Mouse (Mus musculus) CD4-positive helper T cell, adult 2 months (primary cell): ENCODE data around the gene Dnaaf5.

Experiments
- DNase-seq: peaks from one replicate; pipeline ENCODE4 v3.0.0-alpha.2; 2012; ENCODE audit warnings: low read depth, missing footprints, low spot score

Dnaaf5 gene

DNA sequence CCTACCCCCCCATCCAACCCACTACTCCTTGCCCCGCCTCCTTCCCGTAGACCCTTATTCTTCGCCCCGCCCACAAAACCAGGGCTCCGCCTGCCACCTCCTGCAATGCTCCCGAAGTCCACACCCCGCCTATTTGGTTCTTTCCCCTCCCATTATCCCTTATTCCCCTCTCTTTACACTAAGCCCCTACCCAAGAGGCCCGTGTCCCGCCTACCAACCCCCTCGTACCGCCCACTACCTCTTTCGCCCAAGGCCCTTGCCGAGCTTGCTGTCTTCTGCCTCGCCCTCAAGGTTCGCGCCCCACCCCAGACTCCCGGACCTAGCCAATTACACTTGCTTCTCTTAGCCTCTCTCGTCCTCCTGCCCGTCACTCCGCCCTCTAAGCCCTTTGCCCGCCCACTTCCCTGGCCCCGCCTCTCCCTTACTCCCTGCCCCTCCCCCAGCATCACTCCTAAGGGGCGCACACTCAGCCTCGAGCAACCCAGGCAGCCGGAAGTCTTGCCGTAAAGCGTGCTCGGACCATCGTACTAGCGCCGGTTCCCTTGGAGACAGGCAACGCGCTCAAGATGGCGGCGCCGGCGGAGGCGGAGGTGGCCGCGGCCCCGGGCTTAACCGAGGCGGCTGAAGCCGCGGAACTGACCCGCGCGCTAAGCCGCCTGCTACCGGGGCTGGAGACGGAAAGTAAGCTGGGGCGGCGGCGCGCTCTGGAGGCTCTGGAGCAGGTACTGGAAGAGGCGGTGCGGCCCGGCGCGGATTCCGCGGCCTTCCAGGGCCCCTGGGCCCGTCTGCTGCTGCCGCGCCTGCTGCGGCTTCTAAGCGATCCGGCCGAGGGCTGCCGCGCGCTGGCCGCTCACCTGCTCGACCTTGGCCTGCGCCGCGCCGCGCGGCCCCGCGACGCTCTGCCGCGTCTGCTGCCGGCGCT lies at the start of gene Dnaaf5, which contains the start of gene Prkar1b:
Gene Dnaaf5 (plus strand): TSS at position 543 of the 922 bp plus-strand sequence.
Gene Prkar1b (minus strand): TSS at position 321 of the 922 bp plus-strand sequence.
- peak; percentile 100 for DNase-seq

DNA sequence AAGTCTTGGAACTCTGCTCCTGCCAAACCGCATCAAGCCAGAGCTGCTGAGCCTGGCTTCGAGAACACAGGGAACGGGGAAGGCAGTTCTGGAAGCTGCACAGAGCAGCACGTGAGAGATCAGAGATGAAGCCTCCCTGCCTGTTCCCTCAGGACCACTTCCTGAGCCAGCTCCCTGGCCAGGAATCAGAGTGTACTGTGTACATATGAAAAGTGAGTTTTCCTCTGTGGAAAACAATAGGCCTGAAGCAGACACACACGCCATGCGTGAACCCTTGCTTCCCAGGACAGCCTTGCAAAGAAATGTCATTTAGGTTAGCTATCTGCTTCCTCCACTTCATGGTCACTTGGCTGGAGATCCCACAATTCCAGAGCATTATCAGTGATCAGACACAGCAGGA lies 48.2 kb upstream of the Dnaaf5 start:
- DNase-seq = no peak

DNA sequence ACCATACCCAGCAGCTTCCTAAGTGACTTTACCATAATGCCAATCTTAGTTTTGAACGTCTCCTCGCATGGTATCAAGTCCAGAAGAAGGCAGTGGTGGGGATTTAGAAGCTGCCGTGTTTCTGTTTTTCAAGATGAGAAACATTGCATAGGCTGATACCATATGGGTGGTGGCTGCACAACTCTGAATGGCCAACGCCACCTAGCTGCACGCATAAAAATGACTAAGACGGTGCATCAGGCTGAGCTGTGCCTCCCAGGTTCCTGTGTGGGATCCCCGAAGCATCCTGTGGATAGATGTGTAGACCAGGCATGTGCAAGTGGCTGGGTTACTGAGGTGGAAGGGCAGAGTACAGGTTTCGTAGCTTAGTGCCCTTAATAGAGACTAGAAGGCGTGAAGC lies 42.2 kb upstream of the Dnaaf5 start:
- DNase-seq = no peak

- DNase-seq = no peak
Observed at GRCm38 (mm10) chr5:139110140-139110855, 39.7 kb upstream of the Dnaaf5 start.

- no peak for DNase-seq
Observed at GRCm38 (mm10) chr5:139111991-139112390, 38.0 kb upstream of the Dnaaf5 start.

- no peak for DNase-seq
Observed at GRCm38 (mm10) chr5:139112418-139112817, 37.6 kb upstream of the Dnaaf5 start.

DNA sequence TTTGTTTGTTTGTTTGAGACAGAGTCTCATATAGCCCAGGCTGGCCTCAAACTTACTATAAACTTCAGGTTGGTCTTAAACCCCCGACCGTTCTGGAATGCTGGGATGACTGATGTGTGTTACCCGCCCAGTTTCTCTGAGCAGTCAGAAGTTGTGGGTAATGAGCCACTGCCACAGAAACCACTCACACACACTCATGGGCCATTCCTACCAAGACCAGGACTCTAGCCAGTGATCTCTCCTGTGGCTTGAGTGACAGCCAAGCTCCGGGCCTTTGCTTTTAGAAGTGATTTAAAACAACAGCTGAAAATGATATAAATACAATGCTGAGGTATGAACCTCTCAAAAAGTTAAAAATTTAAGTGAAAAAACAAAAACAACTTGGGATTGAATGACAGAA lies 35.1 kb upstream of the Dnaaf5 start:
- DNase-seq = no peak

DNA sequence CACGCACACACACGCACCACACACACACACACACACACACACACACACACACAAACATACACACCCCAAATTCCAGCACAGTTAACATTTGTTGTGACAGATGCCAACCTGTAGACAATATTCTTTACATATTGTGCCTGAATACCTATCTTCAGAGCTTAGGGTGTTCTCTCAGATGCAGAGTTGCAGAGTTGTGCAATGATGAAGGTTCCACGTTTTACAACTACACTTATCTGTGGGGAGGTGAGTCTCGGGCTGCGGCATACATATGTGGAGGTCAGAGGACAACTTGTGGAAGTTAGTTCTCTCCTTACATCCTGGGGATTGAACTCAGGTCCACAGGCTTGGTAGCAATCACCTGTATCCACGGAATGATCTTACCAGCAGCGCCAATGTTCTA lies 34.5 kb upstream of the Dnaaf5 start:
- DNase-seq = no peak

GRCm38 (mm10) chr5:139118139-139118960 lies 31.7 kb upstream of the Dnaaf5 start:
- no peak for DNase-seq

- no peak for DNase-seq
Observed at GRCm38 (mm10) chr5:139118961-139119276, 31.1 kb upstream of the Dnaaf5 start.

DNA sequence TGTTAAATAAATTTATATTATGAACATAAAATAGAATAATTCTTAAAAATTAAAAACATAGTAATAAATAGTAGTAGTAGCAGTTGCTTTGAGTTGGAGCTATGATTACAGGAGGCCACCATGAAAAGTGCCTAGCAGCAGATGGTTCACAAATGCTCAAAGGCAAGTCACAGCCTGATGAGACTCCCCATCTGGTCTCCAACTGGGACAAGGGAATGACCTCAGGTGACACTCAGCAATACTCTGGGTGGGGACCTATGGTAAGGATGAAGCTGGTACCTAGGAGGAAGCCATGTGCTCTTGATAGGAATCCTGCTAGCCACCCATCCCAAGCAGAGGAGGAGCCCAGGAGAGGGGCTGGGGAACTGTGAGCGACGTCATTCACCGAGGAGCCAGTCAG lies 24.3 kb upstream of the Dnaaf5 start:
- DNase-seq = no peak

- DNase-seq = no peak
Observed at GRCm38 (mm10) chr5:139128476-139129065, 21.5 kb upstream of the Dnaaf5 start.

GRCm38 (mm10) chr5:139129078-139129477 lies 20.9 kb upstream of the Dnaaf5 start:
- no peak for DNase-seq

GRCm38 (mm10) chr5:139129572-139130151 lies 20.4 kb upstream of the Dnaaf5 start:
- DNase-seq = no peak

GRCm38 (mm10) chr5:139130351-139130750 lies 19.7 kb upstream of the Dnaaf5 start:
- DNase-seq = no peak

- no peak for DNase-seq
Observed at GRCm38 (mm10) chr5:139134501-139134900, 15.5 kb upstream of the Dnaaf5 start.

DNA sequence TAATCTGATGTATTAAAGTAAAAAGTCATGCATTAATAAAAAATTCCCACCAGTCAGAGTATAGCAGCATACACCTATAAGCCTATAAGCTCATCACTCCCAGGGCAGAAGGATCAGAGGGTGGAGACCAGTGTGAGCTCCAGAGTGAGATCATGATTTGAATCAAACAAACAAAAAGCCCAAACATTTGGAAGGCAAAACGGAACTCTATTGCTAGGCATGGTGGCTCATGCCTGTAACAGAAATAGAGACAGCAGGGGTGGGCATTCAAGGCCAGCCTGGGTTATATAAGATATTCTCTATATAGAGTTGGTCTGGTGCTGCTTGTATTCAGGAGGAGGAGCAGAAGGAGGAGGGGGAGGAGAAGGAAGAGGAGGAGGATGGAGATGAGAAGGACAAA lies 13.7 kb upstream of the Dnaaf5 start:
- DNase-seq = no peak

GRCm38 (mm10) chr5:139137176-139137575 lies 12.8 kb upstream of the Dnaaf5 start:
- DNase-seq = no peak

- DNase-seq = no peak
Observed at GRCm38 (mm10) chr5:139138261-139138925, 11.6 kb upstream of the Dnaaf5 start.

DNA sequence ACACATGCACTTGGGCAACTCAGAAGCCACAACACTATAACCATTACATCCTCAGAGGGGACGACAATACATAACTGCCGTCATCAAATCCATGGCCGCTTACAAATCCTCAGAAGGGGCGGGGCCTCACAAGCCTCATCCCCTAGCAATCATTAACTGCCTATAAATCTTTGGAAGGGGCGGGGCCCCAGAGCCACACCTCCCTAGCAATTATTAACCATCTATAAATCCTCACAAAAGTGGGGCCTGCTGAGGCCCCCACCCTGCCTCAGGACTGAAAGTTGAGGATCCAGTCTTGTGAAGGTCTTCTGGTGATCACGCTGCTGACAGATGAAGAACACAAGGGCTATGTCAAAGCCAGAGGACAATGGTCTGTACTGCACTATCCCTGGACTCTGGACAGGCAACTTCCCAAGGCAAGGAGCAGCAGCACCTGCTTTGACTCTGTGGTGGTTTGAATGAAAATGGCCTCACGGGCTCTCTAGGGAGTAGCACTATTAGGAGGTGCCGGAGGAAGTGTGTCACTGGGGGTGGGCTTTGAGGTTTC lies 11.0 kb upstream of the Dnaaf5 start:
- DNase-seq = no peak
